ENCODE assay signal across 28 mouse cellular contexts in genomic region chr6:139464980-139465379, GRCm38 (mm10). TPM values are rescaled to one million over a fixed set of nuclear protein-coding genes. Genes with fewer than 3 reads are reported as not detected.
"Had no signal": no experiment of that assay in that cellular context is flagged by ENCODE, and none has a peak within 500 bp of the region (broad histone marks: within the 10 kb centered on the region; RNA-seq: fewer than 3 reads in every experiment).

No protein-coding gene starts in this region.

- ATAC-seq: hindbrain, postnatal 0 days; intestine, embryonic 16.5 days; liver, embryonic 12.5 days had no signal

- H3K4me3 ChIP-seq: forebrain, embryonic 15.5 days; heart, adult 2 months; heart, embryonic 13.5 days; heart, embryonic 15.5 days; hindbrain, embryonic 13.5 days; hindbrain, embryonic 15.5 days; limb, embryonic 13.5 days; limb, embryonic 15.5 days; liver, embryonic 12.5 days had no signal

- H3K4me1 ChIP-seq: forebrain, embryonic 15.5 days; heart, embryonic 13.5 days; heart, embryonic 15.5 days; hindbrain, embryonic 13.5 days; hindbrain, embryonic 15.5 days; limb, embryonic 13.5 days; limb, embryonic 15.5 days; liver, embryonic 12.5 days had no signal

- DNase-seq: gastrocnemius, postnatal 14 days; gastrocnemius, postnatal 36 days; heart, adult 11 months; heart, adult 2 months; heart, postnatal 14 days; heart, postnatal 36 days; kidney, adult 9 months; layer of hippocampus, adult 9-11 months; layer of hippocampus, postnatal 36 days; left cerebral cortex, postnatal 4 days had no signal

- H3K27ac ChIP-seq: forebrain, embryonic 15.5 days; heart, adult 2 months; heart, embryonic 13.5 days; heart, embryonic 15.5 days; hindbrain, embryonic 13.5 days; hindbrain, embryonic 15.5 days; hindbrain, postnatal 0 days; limb, embryonic 13.5 days; limb, embryonic 15.5 days; liver, embryonic 12.5 days; liver, embryonic 14.5 days had no signal

- H3K36me3 ChIP-seq: forebrain, embryonic 15.5 days; heart, embryonic 13.5 days; heart, embryonic 15.5 days; hindbrain, embryonic 13.5 days; hindbrain, embryonic 15.5 days; limb, embryonic 13.5 days; limb, embryonic 15.5 days; liver, embryonic 12.5 days had no signal

- H3K9ac ChIP-seq: forebrain, embryonic 15.5 days; forebrain, postnatal 0 days; heart, embryonic 13.5 days; heart, embryonic 15.5 days; hindbrain, embryonic 13.5 days; hindbrain, embryonic 15.5 days; limb, embryonic 13.5 days; limb, embryonic 15.5 days; liver, embryonic 12.5 days; liver, embryonic 14.5 days had no signal

- H3K27me3 ChIP-seq: forebrain, embryonic 15.5 days; heart, embryonic 13.5 days; heart, embryonic 15.5 days; hindbrain, embryonic 13.5 days; hindbrain, embryonic 15.5 days; limb, embryonic 13.5 days; limb, embryonic 15.5 days; liver, embryonic 12.5 days had no signal

- H3K4me2 ChIP-seq: forebrain, embryonic 15.5 days; heart, embryonic 11.5 days; heart, embryonic 13.5 days; heart, embryonic 15.5 days; hindbrain, embryonic 13.5 days; hindbrain, embryonic 15.5 days; limb, embryonic 13.5 days; limb, embryonic 15.5 days; liver, embryonic 12.5 days had no signal

- H3K9me3 ChIP-seq: forebrain, embryonic 15.5 days; heart, embryonic 13.5 days; heart, embryonic 15.5 days; hindbrain, embryonic 13.5 days; hindbrain, embryonic 15.5 days; limb, embryonic 13.5 days; limb, embryonic 15.5 days; liver, embryonic 12.5 days had no signal

RNA-seq across cellular contexts. Expression of gene Rergl, which starts 36.8 kb away (rescaled TPM):
- polyA plus RNA-seq: forebrain, embryonic 15.5 days; forebrain, postnatal 0 days; heart, adult 2 months; heart, embryonic 11.5 days; heart, embryonic 13.5 days; heart, embryonic 15.5 days; heart, postnatal 0 days; hindbrain, embryonic 11.5 days; hindbrain, embryonic 13.5 days; hindbrain, embryonic 15.5 days; hindbrain, postnatal 0 days; large intestine, adult 2 months; limb, embryonic 11.5 days; limb, embryonic 13.5 days; limb, embryonic 15.5 days; liver, adult 2 months; liver, embryonic 12.5 days; liver, embryonic 14.5 days had no signal
